Mouse (Mus musculus) cortical plate, adult 2 months (tissue): ENCODE data around the gene BC051019. TPM values are rescaled to one million over a fixed set of nuclear protein-coding genes. Genes with fewer than 3 reads are reported as not detected.

ENCODE experiments used
- H3K27ac ChIP-seq: fragments of 200-500 bp; 2 replicates; pipeline ENCODE4 v1.5.1; 2012; ENCODE audit warnings: low read length, control low read depth, inconsistent platforms; ENCODE audit not compliant: insufficient read depth
- H3K4me1 ChIP-seq: fragments of 200-500 bp; 2 replicates; pipeline ENCODE4 v1.6.1; 2011; ENCODE audit warnings: low read length; ENCODE audit not compliant: control insufficient read depth, insufficient read depth
- H3K4me3 ChIP-seq: fragments of 200-500 bp; 2 replicates; pipeline ENCODE4 v1.5.1; 2011; ENCODE audit warnings: mild to moderate bottlenecking, low read length, control low read depth; ENCODE audit not compliant: insufficient read depth
- CTCF ChIP-seq: fragments of 200-500 bp; IDR thresholded peaks from 2 replicates; pipeline ENCODE4 v1.5.1; 2011; ENCODE audit warnings: mild to moderate bottlenecking, control low read depth, low read length; ENCODE audit not compliant: insufficient read depth; ENCODE audit errors: extremely low read depth
- POLR2A ChIP-seq: fragments of 200-500 bp; IDR thresholded peaks from 2 replicates; pipeline ENCODE4 v1.6.1; 2011; ENCODE audit warnings: mild to moderate bottlenecking, low read length, control low read depth; ENCODE audit not compliant: insufficient read depth; ENCODE audit errors: extremely low read depth
- polyA plus RNA-seq: library from polyadenylated mRNA; depleted of rRNA; stranded (reverse); fragments of >200 nt; gene quantifications from 2 replicates; pipeline ENCODE4 v1.2.3, GENCODE M21; 2012; rRNA removed

The BC051019 gene
- polyA plus RNA-seq, 1 experiment = 0.31 TPM

GRCm38 (mm10) chr7:109669426-109670170, 54.1 kb downstream of the BC051019 start:
- no peak overlapping the region for H3K27ac ChIP-seq
- no peaks in the 10 kb centered on the region for H3K4me1 ChIP-seq
- TF ChIP-seq CTCF = no peak
- no peak for TF ChIP-seq POLR2A
- H3K4me3 ChIP-seq = no peak overlapping the region

- no peak for TF ChIP-seq POLR2A
- no peak for TF ChIP-seq CTCF
- no peak overlapping the region for H3K4me3 ChIP-seq
- H3K4me1 ChIP-seq = no peaks in the 10 kb centered on the region; the same call in 1 of the 2 replicates
Measured at GRCm38 (mm10) chr7:109666664-109667063, 57.0 kb downstream of the BC051019 start.

GRCm38 (mm10) chr7:109662626-109663025, 61.0 kb downstream of the BC051019 start:
- H3K27ac ChIP-seq = no peak overlapping the region
- no peak overlapping the region for H3K4me3 ChIP-seq
- no peak for TF ChIP-seq CTCF
- no peak for TF ChIP-seq POLR2A
- H3K4me1 ChIP-seq = no peaks in the 10 kb centered on the region; the same call in 1 of the 2 replicates

More at GRCm38 (mm10) chr7:109666664-109667063, 57.0 kb downstream of the BC051019 start:
- H3K27ac ChIP-seq = no peak overlapping the region

Other genes with a start within 250 kb of the BC051019 start
- 13.7 and 15.1 TPM in 2 replicates for gene Trim66, start 215.7 kb downstream of the BC051019 start, polyA plus RNA-seq
- gene Rpl27a, start 204.7 kb downstream of the BC051019 start, polyA plus RNA-seq = 325 and 368 TPM in 2 replicates
- 18.3 and 19.7 TPM in 2 replicates for gene St5, start 20.2 kb downstream of the BC051019 start, polyA plus RNA-seq
- gene Akip1, start 20.2 kb downstream of the BC051019 start, polyA plus RNA-seq = 7.0 and 7.4 TPM in 2 replicates
- gene Ascl3, start 7.9 kb upstream of the BC051019 start, polyA plus RNA-seq = 0.17 and 0.38 TPM in 2 replicates
- gene Tmem9b, start 29.0 kb upstream of the BC051019 start, polyA plus RNA-seq = 144 and 153 TPM in 2 replicates
- gene Nrip3, start 58.2 kb upstream of the BC051019 start, polyA plus RNA-seq = 45.1 and 47.7 TPM in 2 replicates
- gene Scube2, start 141.8 kb upstream of the BC051019 start, polyA plus RNA-seq = 0.35 and 0.57 TPM in 2 replicates
- 214 and 216 TPM in 2 replicates for gene Dennd5a, start 236.6 kb upstream of the BC051019 start, polyA plus RNA-seq